Mouse (Mus musculus): ENCODE measurements around the gene Tgds.

- no peak for TF ChIP-seq CTCF (conservative IDR thresholded peaks at IDR 0.05; ENCODE audit: low read length)
- TF ChIP-seq NANOG (IDR thresholded peaks at IDR 0.05; ENCODE audit: borderline replicate concordance, low read length) = no peak
Measured at GRCm38 (mm10) chr14:118098265-118098664, 34.3 kb downstream of the Tgds start.
